Mouse (Mus musculus) ES-Bruce4 (cell line): ENCODE measurements around the gene Lpcat2b. TPM values are rescaled to one million over a fixed set of nuclear protein-coding genes. Genes with fewer than 3 reads are reported as not detected.

Experiments used
- H3K27ac ChIP-seq: 2 replicates; pipeline ENCODE4 v1.5.1; 2012; ENCODE audit warnings: low read length, inconsistent platforms; ENCODE audit not compliant: insufficient read depth
- H3K27me3 ChIP-seq: 2 replicates; pipeline ENCODE4 v1.6.1; 2012; ENCODE audit warnings: mild to moderate bottlenecking, low read length, inconsistent platforms; ENCODE audit not compliant: control insufficient read depth, poor library complexity, insufficient read depth, severe bottlenecking
- H3K36me3 ChIP-seq: 2 replicates; pipeline ENCODE4 v1.6.1; 2012; ENCODE audit warnings: inconsistent platforms, mild to moderate bottlenecking, low read length, moderate library complexity; ENCODE audit not compliant: control insufficient read depth, poor library complexity, insufficient read depth, severe bottlenecking
- H3K4me1 ChIP-seq: one replicate; pipeline ENCODE4 v1.8.1; 2011; ENCODE audit warnings: low read length; ENCODE audit not compliant: control insufficient read depth, insufficient read depth
- H3K4me3 ChIP-seq: 2 replicates; pipeline ENCODE4 v1.5.1; 2011; ENCODE audit warnings: low read depth, mild to moderate bottlenecking, low read length
- H3K9ac ChIP-seq: 2 replicates; pipeline ENCODE4 v1.6.1; 2012; ENCODE audit warnings: low read depth, mild to moderate bottlenecking, inconsistent platforms; ENCODE audit not compliant: poor library complexity, severe bottlenecking
- H3K9me3 ChIP-seq: replicated peaks from 2 replicates; pipeline ENCODE4 v1.6.1; 2012; ENCODE audit warnings: mild to moderate bottlenecking, low read length, inconsistent platforms; ENCODE audit not compliant: control insufficient read depth, poor library complexity, insufficient read depth, severe bottlenecking
- CTCF ChIP-seq: IDR thresholded peaks from one replicate; pipeline ENCODE4 v1.8.1; 2011; ENCODE audit warnings: low read depth, low read length
- EP300 ChIP-seq: IDR thresholded peaks from 2 replicates; pipeline ENCODE4 v1.6.1; 2011; ENCODE audit warnings: low read depth, low read length; ENCODE audit not compliant: insufficient read depth
- POLR2A ChIP-seq: IDR thresholded peaks from one replicate; pipeline ENCODE4 v1.8.1; 2011; ENCODE audit warnings: low read length; ENCODE audit not compliant: insufficient read depth
- polyA plus RNA-seq: library from polyadenylated mRNA; stranded (reverse); fragments of >200 nt; gene quantifications from 2 replicates; pipeline ENCODE4 v1.2.4, GENCODE M21; 2011; ENCODE audit warnings: low read depth; ENCODE audit not compliant: missing spikeins, insufficient read depth, insufficient read length

Lpcat2b gene
- polyA plus RNA-seq, 1 experiment: not detected

DNA sequence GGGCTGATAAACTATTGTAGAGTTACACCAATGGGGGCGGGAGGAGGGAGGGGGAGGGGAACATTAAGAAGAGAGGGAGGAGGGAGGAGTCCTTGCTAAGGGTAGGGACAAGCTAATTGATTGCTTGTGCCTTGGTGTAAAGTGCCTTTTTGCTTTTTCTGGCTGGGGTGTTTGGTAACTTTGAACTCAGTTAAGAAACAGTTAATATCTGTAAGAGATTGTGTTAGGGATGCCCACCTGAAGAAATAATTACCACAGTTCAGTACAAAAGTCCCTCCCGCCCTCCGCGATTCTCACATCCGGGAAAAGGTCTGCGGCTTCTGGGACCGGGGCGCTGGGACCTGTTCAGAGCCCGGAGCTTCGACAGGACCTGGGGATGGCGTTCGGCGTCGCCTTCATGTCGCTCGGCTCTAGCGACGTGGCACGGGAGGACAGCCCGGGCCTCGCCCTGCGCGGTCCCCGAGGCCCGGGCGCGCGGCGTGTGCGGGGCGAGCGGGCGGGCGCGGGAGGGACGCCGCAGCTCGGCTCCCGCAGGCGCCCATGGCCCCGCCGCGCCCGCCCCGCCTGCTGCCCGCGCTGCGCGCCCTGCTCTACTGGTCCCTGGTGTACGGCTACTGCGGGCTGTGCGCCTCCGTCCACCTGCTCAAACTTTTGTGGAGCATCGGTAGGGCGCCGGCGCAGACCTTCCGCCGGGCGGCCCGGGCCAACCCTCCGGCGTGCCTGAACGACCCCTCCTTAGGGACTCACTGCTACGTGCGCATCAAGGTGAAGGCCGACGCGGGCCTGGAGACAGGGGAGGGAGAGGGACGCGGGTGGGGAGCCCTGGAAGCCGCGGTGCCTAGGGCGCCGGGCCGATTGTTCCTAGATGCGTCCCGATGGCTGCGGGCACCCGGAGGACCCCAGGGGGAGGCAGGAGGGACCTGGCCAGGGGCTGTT lies 28.1 kb upstream of the Lpcat2b start:
- H3K36me3 ChIP-seq: no peaks in the 10 kb centered on the region
- TF ChIP-seq CTCF: no peak
- no peak for TF ChIP-seq EP300
- TF ChIP-seq POLR2A: no peak
- 0 out of 2 replicates have a peak, but pooled peaks cover 3% of the 10 kb centered on the region for H3K27me3 ChIP-seq
- peak overlapping the region; percentile 74 for H3K9ac ChIP-seq
- H3K9me3 ChIP-seq: no peaks in the 10 kb centered on the region
- H3K4me3 ChIP-seq: peak overlapping the region; percentile 60
- H3K27ac ChIP-seq: no peak overlapping the region
- H3K4me1 ChIP-seq: peaks cover 2% of the 10 kb centered on the region

DNA sequence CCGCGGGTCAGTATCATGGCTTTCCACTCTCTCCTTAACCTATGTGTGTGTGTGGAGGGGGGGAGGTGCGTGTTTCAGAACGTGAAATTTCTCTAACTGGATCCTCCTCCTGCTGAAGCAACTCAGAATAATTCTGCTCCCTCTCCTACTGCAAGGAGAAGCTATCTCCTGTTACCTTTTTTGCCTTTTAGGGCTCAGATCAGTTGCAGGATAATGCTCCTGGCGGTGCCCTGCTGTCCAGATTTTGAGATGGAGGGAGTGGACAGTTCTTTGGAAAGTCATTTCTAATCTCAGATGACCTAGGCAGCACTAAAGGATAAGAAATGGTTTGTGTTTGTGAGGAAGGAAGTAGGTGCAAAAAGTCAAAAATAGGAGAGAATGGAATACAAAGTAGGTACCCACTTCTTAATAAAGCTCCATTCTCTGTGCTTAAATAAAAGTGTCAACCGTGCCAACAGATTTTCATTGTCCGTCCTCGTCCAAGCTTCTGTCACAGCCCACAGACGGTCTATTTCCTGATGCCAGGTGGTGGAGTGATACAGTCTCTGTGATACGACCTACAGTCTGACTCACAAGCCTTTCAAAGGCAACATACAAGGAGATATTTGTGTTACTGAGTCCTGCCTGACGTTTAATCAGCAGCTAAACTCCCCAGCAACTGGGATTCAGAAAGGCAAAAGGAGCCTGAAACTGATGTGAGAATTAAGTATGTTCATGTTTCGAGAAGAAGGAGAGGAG lies 27.2 kb upstream of the Lpcat2b start:
- Histone ChIP-seq H3K27ac (no peak overlapping the region), H3K9ac (peak overlapping the region; percentile 74), H3K36me3 (no peaks in the 10 kb centered on the region), H3K27me3 (0 out of 2 replicates have a peak, but pooled peaks cover 3% of the 10 kb centered on the region), H3K4me1 (peaks cover 2% of the 10 kb centered on the region), H3K9me3 (no peaks in the 10 kb centered on the region), H3K4me3 (peak overlapping the region; percentile 60)
- TF ChIP-seq POLR2A (no peak), EP300 (no peak), CTCF (no peak)

GRCm38 (mm10) chr5:107405361-107405760 lies 26.0 kb upstream of the Lpcat2b start:
- H3K4me1 ChIP-seq: peaks cover 2% of the 10 kb centered on the region
- H3K27me3 ChIP-seq: 0 out of 2 replicates have a peak, but pooled peaks cover 3% of the 10 kb centered on the region
- H3K4me3 ChIP-seq: no peak overlapping the region
- no peaks in the 10 kb centered on the region for H3K9me3 ChIP-seq
- no peaks in the 10 kb centered on the region for H3K36me3 ChIP-seq
- TF ChIP-seq EP300: no peak
- TF ChIP-seq CTCF: no peak
- no peak for TF ChIP-seq POLR2A
- H3K9ac ChIP-seq: no peak overlapping the region
- no peak overlapping the region for H3K27ac ChIP-seq

GRCm38 (mm10) chr5:107410305-107410704 lies 21.0 kb upstream of the Lpcat2b start:
- Histone ChIP-seq H3K9ac (no peak overlapping the region), H3K36me3 (no peaks in the 10 kb centered on the region), H3K9me3 (no peaks in the 10 kb centered on the region), H3K27me3 (no peaks in the 10 kb centered on the region), H3K4me1 (no peaks in the 10 kb centered on the region), H3K4me3 (no peak overlapping the region), H3K27ac (no peak overlapping the region)
- TF ChIP-seq POLR2A (no peak), CTCF (no peak), EP300 (no peak)

DNA sequence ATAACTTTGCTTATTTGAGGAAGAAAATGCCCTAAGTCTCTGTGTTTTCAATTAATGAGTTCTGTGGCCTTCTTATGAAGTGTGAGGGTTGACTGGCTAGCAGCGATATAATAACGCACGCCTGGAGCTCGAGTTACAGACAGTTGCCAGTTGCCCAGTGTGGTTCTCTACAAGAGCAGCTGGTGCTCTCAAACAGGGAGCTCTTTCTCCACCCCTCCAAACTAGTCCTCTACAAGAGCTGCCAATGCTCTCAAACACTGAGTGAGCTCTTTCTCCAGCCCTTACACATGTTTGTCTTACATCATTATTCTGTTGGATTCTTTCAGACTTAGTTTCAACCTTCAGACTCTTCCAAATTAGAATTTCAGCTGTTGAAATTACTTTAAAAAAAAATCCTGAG lies 20.0 kb upstream of the Lpcat2b start:
- Histone ChIP-seq H3K9ac (no peak overlapping the region), H3K27me3 (no peaks in the 10 kb centered on the region), H3K4me3 (no peak overlapping the region), H3K27ac (no peak overlapping the region), H3K9me3 (no peaks in the 10 kb centered on the region), H3K4me1 (no peaks in the 10 kb centered on the region), H3K36me3 (no peaks in the 10 kb centered on the region)
- TF ChIP-seq EP300 (no peak), POLR2A (no peak), CTCF (no peak)
